Mouse (Mus musculus) neural tube, embryonic 10.5 days (tissue): Measurements from ENCODE around the gene Cks1b.
A peak's percentile ranks its signal among the peaks of the same experiment; 100 is the strongest.

ENCODE experiments used
- DNase-seq: peaks from one replicate; pipeline ENCODE4 v3.0.0-alpha.2; 2017; ENCODE audit warnings: low spot score; ENCODE audit errors: extremely low spot score

The Cks1b gene

GRCm38 (mm10) chr3:89418170-89418860 is at the start of gene Cks1b, which contains the start of gene Shc1:
TSS of gene Cks1b (minus strand) at chr3:89418383.
TSS of gene Shc1 (plus strand) at chr3:89418443.
- DNase-seq: peak; percentile 92

GRCm38 (mm10) chr3:89458965-89459807 is 41.0 kb upstream of the Cks1b start:
- DNase-seq: peak; percentile 94

GRCm38 (mm10) chr3:89458372-89458964 is 40.3 kb upstream of the Cks1b start:
- DNase-seq: no peak

GRCm38 (mm10) chr3:89456726-89457665 is 38.8 kb upstream of the Cks1b start:
- DNase-seq: peak; percentile 80

- DNase-seq: no peak
Measured at GRCm38 (mm10) chr3:89455786-89456285, 37.7 kb upstream of the Cks1b start.

- DNase-seq: no peak
Measured at GRCm38 (mm10) chr3:89454401-89455177, 36.4 kb upstream of the Cks1b start, which contains the start of gene Pmvk. TSS of gene Pmvk (plus strand) at chr3:89454541.

GRCm38 (mm10) chr3:89451916-89452315 is 33.7 kb upstream of the Cks1b start:
- no peak for DNase-seq

GRCm38 (mm10) chr3:89449541-89449940 is 31.4 kb upstream of the Cks1b start:
- peak; percentile 61 for DNase-seq

GRCm38 (mm10) chr3:89448720-89449537 is 30.7 kb upstream of the Cks1b start:
- DNase-seq: no peak

GRCm38 (mm10) chr3:89440691-89441090 is 22.5 kb upstream of the Cks1b start:
- no peak for DNase-seq

- no peak for DNase-seq
Measured at GRCm38 (mm10) chr3:89437269-89437668, 19.1 kb upstream of the Cks1b start.

GRCm38 (mm10) chr3:89436176-89437113 is 18.3 kb upstream of the Cks1b start, which contains the start of gene Pbxip1:
TSS of gene Pbxip1 (plus strand) at chr3:89436706.
- DNase-seq: peak; percentile 80

- DNase-seq: no peak
Measured at GRCm38 (mm10) chr3:89435041-89435440, 16.9 kb upstream of the Cks1b start.

GRCm38 (mm10) chr3:89434532-89434931 is 16.3 kb upstream of the Cks1b start:
- no peak for DNase-seq

- no peak for DNase-seq
Measured at GRCm38 (mm10) chr3:89432606-89433005, 14.4 kb upstream of the Cks1b start.

GRCm38 (mm10) chr3:89430171-89431159 is 12.3 kb upstream of the Cks1b start, which contains the start of gene Pygo2:
TSS of gene Pygo2 (plus strand) at chr3:89430214.
- peak; percentile 94 for DNase-seq
